Mouse (Mus musculus) limb, embryonic 11.5 days (tissue): ENCODE data around the gene Wdr89. TPM values are rescaled to one million over a fixed set of nuclear protein-coding genes. Genes with fewer than 3 reads are reported as not detected.
"Not testable (repeated sequence)": the region's sequence is repeated elsewhere in the genome, so short reads cannot be mapped to it uniquely, and the experiment has no call there.

ENCODE experiments used
- ATAC-seq: fragments of 200-750 bp; cut with Nextera tagmentation; 2 replicates; pipeline ENCODE4 v1.8.0; 2017; ENCODE audit warnings: low read depth; ENCODE audit not compliant: insufficient number of reproducible peaks, low FRiP score, low TSS enrichment
- DNase-seq: peaks from one replicate; pipeline ENCODE4 v3.0.0-alpha.2; 2015; ENCODE audit warnings: low spot score
- H3K27ac ChIP-seq: fragments of 300-500 bp; sonication (generic); replicated peaks from 2 replicates; pipeline ENCODE4 v1.5.1; 2014; ENCODE audit warnings: low read depth, mild to moderate bottlenecking, low read length
- H3K27me3 ChIP-seq: fragments of 300-500 bp; sonication (generic); 2 replicates; pipeline ENCODE4 v1.6.1; 2014; ENCODE audit warnings: mild to moderate bottlenecking, low read length, mixed read lengths; ENCODE audit not compliant: control insufficient read depth, insufficient read depth
- H3K36me3 ChIP-seq: fragments of 300-500 bp; sonication (generic); 2 replicates; pipeline ENCODE4 v1.6.1; 2014; ENCODE audit warnings: mild to moderate bottlenecking, low read length, moderate library complexity, mixed read lengths; ENCODE audit not compliant: control insufficient read depth, insufficient read depth
- H3K4me1 ChIP-seq: fragments of 300-500 bp; sonication (generic); 2 replicates; pipeline ENCODE4 v1.6.1; 2014; ENCODE audit warnings: low read length, mixed read lengths; ENCODE audit not compliant: control insufficient read depth, insufficient read depth
- H3K4me2 ChIP-seq: fragments of 300-500 bp; sonication (generic); 2 replicates; pipeline ENCODE4 v1.6.1; 2014; ENCODE audit warnings: low read depth, mild to moderate bottlenecking, moderate library complexity; ENCODE audit not compliant: severe bottlenecking
- H3K4me3 ChIP-seq: fragments of 300-500 bp; sonication (generic); 2 replicates; pipeline ENCODE4 v1.5.1; 2014; ENCODE audit warnings: low read depth, low read length
- H3K9ac ChIP-seq: fragments of 300-500 bp; sonication (generic); 2 replicates; pipeline ENCODE4 v1.6.1; 2014; ENCODE audit warnings: mild to moderate bottlenecking, low read length
- H3K9me3 ChIP-seq: fragments of 300-500 bp; sonication (generic); 2 replicates; pipeline ENCODE4 v1.6.1; 2016; ENCODE audit warnings: low read length; ENCODE audit not compliant: control insufficient read depth
- WGBS: fragments of 180-500 bp; shearing (Covaris S2); extraction: QIAGEN DNeasy Blood & Tissue Kit; methylation state at CpG from one replicate; pipeline ENCODE4 v1.1.7; 2014; 5-methylcytosine and 5-hydroxymethylcytosine counted together
- polyA plus RNA-seq: library from polyadenylated mRNA; unstranded; fragments of >200 nt; fragmentation: Nextera tagmentation; extraction: Ambion mirVana; gene quantifications from 2 replicates; pipeline ENCODE4 v1.2.1, GENCODE M21; 2014

Gene Wdr89
- 14.4 and 15.6 TPM in 2 replicates for polyA plus RNA-seq

DNA sequence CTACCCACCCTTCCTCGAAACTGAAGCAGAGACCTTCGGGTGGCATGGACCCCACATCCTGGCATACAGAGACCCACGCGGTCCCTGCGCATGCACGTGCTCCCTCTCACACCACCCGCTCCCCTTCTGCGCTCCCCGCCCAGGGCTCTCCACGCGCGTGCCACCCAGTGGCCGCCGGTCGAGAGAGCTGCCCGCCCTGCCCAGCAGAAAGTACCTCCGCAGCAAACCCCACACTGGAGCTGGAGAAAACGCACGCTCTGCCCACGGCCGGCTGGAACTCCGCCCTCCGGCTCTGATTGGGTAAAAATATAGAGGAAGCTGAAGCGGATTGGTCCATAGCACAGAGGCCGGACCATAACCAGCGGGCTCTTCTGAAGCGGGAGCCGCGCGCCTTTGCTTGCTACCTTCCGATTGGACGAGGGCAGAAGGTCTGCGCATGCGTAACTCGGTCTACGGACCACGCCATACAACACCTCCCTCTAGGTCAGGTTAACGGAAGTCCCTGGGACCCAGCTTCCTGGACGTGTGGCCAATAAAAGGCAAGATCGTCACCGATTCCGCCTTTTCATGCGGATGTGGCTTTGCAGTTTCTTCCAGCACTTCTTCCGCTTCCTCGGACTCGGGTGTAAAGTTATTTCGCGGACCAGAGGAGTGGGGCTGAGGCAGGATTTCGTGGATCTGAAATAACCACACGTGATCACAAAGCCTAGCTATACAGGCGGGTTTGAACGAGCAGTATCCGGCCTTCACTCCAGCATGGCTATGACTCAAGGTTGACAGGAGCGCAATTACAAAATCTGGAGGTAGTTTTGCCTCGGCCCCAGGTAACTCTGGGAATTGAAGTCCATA, at the start of gene Wdr89:
Gene Wdr89 (minus strand): TSS at position 280 of the 849 bp plus-strand sequence.
- Histone ChIP-seq H3K27me3 (no peaks in the 10 kb centered on the region), H3K4me2 (peak within 1 kb of the TSS; percentile 77), H3K4me3 (peak within 1 kb of the TSS; percentile 68), H3K9ac (peak within 1 kb of the TSS; percentile 88), H3K9me3 (no peaks in the 10 kb centered on the region), H3K27ac (peak within 1 kb of the TSS; percentile 77), H3K4me1 (peaks cover 4% of the 10 kb centered on the region; the same call in 1 of the 2 replicates), H3K36me3 (no peaks in the 10 kb centered on the region)
- peak; percentile 99 for ATAC-seq
- DNase-seq: peak; percentile 100
- WGBS: under 1% methylated on average over 55 of the region's 55 CpGs

DNA sequence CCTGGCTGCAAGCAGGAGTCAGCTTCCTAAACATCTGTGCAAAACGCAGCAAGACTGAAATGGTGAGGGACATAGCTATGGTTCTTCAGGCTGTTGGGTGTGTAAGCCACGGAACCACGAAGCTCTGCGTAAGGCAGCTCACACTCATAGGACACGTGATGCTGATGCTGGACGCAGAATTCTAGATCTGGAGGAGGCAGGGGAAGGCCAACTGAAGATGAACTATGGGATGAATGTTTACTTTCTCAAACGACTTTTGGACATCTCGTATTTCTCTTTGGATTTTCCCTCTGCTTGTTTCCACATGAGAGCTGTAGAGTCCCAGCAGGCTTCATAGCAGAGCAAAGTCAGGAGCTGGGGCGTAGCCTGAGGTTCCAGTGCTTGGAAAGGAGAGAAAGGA, 44.3 kb upstream of the Wdr89 start:
- WGBS: 89% methylated on average over 9 of the region's 9 CpGs
- no peaks in the 10 kb centered on the region for H3K27me3 ChIP-seq
- DNase-seq: no peak
- H3K27ac ChIP-seq: no peak overlapping the region
- ATAC-seq: no peak
- H3K4me2 ChIP-seq: no peak overlapping the region
- no peak overlapping the region for H3K4me3 ChIP-seq
- no peak overlapping the region for H3K9ac ChIP-seq
- no peaks in the 10 kb centered on the region for H3K36me3 ChIP-seq
- H3K4me1 ChIP-seq: no peaks in the 10 kb centered on the region
- no peaks in the 10 kb centered on the region for H3K9me3 ChIP-seq

DNA sequence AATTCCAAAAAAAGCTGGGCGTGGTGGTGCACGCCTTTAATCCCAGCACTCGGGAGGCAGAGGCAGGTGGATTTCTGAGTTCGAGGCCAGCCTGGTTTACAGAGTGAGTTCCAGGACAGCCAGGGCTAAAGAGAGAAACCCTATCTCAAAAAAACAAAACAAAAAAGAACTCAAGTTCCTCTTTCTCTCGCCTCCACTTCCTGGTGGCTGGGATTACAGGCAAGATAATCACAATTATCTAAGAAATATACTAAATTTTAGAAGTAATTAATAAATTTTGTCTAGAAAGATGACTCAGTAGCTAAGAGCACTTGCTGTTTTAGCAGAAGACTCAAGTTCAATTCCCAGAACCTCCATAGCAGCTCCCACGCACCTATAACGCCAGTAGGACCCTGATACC, 43.6 kb upstream of the Wdr89 start:
- H3K27me3 ChIP-seq, DNase-seq, ATAC-seq, H3K9me3 ChIP-seq, H3K4me2 ChIP-seq, H3K9ac ChIP-seq, H3K4me1 ChIP-seq, H3K36me3 ChIP-seq, H3K27ac ChIP-seq, H3K4me3 ChIP-seq: not testable (repeated sequence)
- 93% methylated on average over 7 of the region's 7 CpGs for WGBS

DNA sequence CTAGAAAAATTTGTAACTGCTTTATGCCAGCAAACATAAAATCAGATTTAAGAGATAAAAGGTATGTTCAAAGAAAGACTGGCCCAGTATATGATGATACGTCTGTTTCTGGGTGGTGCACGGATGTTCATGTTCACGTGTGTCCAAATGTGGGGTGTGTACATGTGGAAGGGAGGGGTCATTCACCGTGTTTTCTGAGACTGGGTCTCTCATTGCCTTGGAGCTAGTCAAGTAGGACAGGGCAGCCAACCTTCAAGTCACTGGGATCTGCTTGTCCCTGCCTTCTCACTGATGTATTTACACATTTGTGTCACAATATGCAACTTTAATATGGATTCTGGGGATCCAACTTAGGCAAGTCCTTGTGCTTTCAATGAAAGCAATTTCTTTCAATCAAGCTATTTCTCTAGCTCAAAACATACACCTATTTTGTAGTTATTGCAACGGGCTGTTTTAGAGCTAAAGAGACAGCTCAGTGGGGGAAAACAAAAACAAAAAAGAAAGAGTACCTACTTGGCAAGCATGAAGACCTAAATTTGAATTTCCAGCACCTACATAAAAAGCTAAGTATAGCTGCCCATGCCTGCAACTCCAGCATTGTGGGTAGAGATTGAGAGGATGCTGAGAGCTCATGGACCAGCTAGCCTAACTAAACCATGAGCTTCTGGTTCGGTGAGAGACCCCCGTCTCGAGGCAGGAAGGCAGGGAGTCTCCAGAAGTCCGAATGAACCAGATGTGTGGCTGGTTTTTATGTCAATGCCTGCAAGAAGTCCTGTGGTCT, 41.4 kb upstream of the Wdr89 start:
- WGBS: 90% methylated on average over 9 of the region's 9 CpGs
- DNase-seq: no peak
- ATAC-seq: no peak
- Histone ChIP-seq H3K27me3 (no peaks in the 10 kb centered on the region), H3K9me3 (no peaks in the 10 kb centered on the region), H3K4me2 (no peak overlapping the region), H3K27ac (no peak overlapping the region), H3K9ac (no peak overlapping the region), H3K4me1 (no peaks in the 10 kb centered on the region), H3K4me3 (no peak overlapping the region), H3K36me3 (no peaks in the 10 kb centered on the region)

DNA sequence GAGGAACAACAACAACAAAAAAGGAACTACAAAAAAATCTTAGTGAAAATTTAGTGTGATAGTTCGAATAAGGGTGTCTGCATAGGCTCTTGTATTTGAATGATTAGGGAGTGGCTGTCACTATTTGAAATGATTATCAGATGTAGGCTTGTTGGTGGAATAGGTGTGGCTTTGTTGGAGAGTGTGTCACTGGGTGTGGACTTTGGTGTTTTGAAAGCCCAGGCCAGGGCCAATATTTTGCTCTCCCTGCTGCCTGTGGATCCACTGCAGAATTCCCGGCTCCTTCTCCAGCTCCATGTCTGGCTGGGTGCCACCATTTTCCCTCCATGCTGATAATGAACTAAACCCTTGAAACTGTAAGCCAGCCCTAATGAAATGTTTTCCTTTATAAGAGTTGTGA, 40.2 kb upstream of the Wdr89 start:
- Histone ChIP-seq H3K4me1 (no peaks in the 10 kb centered on the region), H3K4me3 (no peak overlapping the region), H3K9me3 (no peaks in the 10 kb centered on the region), H3K4me2 (no peak overlapping the region), H3K27me3 (no peaks in the 10 kb centered on the region), H3K36me3 (no peaks in the 10 kb centered on the region), H3K27ac (no peak overlapping the region), H3K9ac (no peak overlapping the region)
- WGBS: 97% methylated on average over 2 of the region's 2 CpGs
- no peak for ATAC-seq
- DNase-seq: no peak

DNA sequence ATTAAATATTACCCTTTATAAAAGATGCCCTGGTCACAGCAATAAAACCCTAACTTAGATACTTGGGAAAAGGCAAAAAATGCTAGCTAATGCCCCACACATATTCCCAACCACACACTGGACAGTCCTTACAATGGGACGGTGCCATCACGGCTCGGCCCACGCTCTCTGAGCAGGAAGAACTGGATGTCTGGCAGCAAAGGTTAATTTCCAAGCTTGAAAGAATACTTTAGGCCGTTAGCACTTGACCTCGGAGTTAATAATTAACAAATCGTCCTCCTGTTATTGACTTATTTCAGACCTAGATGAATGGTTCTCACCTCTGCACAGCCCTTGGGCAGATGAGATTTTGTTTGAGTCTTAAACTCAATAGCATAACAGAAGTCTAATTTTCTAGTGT, 37.3 kb upstream of the Wdr89 start:
- Histone ChIP-seq H3K36me3 (no peaks in the 10 kb centered on the region), H3K9ac (no peak overlapping the region), H3K27me3 (no peaks in the 10 kb centered on the region), H3K9me3 (no peaks in the 10 kb centered on the region), H3K4me1 (no peaks in the 10 kb centered on the region), H3K4me2 (no peak overlapping the region), H3K4me3 (no peak overlapping the region), H3K27ac (no peak overlapping the region)
- DNase-seq (no peak), ATAC-seq (no peak)
- 90% methylated on average over 7 of the region's 7 CpGs for WGBS

DNA sequence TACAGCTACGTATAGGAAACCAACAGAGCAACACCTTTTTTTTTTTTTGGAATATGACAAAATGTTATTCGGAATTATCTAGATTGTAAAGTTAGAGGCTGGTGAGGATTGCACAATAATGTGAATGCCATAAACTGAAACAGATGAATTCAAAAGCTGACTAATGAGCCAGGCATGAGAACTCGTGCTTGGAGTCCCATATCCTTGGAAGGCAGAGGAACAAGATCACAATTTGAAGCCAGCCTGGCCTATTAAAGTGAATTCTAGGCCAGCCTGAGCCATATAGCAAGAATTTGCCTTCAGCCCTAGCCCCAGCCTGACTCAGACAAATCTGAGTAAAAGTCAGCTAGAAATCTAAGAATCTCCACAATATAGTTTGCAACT, 33.4 kb upstream of the Wdr89 start:
- no peak for DNase-seq
- H3K36me3 ChIP-seq: no peaks in the 10 kb centered on the region
- WGBS: 82% methylated on average over 3 of the region's 3 CpGs
- no peak overlapping the region for H3K27ac ChIP-seq
- H3K27me3 ChIP-seq: no peaks in the 10 kb centered on the region
- H3K9ac ChIP-seq: no peak overlapping the region
- no peak overlapping the region for H3K4me3 ChIP-seq
- ATAC-seq: no peak
- H3K4me1 ChIP-seq: no peaks in the 10 kb centered on the region
- no peak overlapping the region for H3K4me2 ChIP-seq
- no peaks in the 10 kb centered on the region for H3K9me3 ChIP-seq

DNA sequence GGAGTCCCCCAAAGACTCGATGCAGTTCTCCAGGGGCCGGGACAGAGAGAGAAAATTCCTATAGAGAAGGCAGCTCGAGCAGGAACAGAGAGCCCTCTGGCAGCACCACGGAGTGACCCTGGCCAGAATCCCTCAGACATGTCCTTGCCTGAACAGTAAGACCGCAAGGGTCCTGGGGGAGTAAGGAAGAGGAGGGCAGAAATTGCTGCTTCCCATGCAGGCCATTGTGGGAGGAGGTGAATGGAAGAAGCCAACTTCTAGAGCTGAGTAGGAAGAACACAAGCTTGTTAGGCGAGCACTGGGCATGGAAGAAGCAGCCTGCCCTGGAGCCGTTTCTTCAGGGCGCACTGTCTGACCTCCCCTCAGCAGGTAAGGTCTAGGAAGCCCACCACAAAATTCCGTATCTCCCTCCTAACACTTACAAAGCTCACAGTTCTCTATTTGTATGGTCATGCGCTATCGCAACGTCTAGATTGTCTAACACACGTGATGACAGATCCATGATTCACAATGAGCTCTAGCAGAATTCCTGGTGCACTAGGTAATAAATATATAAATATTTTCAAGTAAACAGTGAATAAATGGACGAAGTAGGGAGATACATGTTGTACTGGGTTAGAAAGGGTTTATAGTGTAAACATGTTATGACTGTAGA, 32.9 kb upstream of the Wdr89 start:
- ATAC-seq: no peak
- Histone ChIP-seq H3K27me3 (no peaks in the 10 kb centered on the region), H3K4me2 (peak overlapping the region; percentile 27; the same call in 1 of the 2 replicates), H3K27ac (no peak overlapping the region), H3K9ac (peak overlapping the region; percentile 7; the same call in 1 of the 2 replicates), H3K4me3 (no peak overlapping the region), H3K4me1 (no peaks in the 10 kb centered on the region), H3K36me3 (no peaks in the 10 kb centered on the region), H3K9me3 (no peaks in the 10 kb centered on the region)
- no peak for DNase-seq
- 72% methylated on average over 14 of the region's 14 CpGs for WGBS
